Mouse (Mus musculus) MN1 (cell line): ENCODE data around the gene Espl1.

Source experiments
- DNase-seq: peaks from one replicate; pipeline ENCODE4 v3.0.0-alpha.2; 2016; ENCODE audit warnings: low spot score

The Espl1 gene

DNA sequence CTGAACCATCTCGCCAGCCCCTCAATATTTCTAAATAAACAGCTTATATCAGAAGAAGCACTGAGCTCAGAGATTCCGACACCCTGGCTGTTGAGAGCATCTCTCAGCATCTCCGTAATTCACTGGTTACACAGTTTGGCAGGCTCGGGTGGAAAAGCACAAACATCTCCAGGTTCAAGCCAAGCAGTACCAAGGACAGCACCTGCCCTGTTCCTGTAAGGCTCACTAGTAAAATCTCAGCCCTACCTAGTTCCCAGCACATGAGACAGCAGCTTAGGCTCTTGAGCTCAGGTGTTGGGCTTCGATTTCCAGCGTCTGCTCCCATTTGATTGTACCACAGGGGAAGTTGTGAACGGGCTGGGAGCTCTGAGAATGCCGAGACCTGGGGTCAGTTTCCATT is 39.2 kb downstream of the Espl1 start:
- DNase-seq, result no peak

DNA sequence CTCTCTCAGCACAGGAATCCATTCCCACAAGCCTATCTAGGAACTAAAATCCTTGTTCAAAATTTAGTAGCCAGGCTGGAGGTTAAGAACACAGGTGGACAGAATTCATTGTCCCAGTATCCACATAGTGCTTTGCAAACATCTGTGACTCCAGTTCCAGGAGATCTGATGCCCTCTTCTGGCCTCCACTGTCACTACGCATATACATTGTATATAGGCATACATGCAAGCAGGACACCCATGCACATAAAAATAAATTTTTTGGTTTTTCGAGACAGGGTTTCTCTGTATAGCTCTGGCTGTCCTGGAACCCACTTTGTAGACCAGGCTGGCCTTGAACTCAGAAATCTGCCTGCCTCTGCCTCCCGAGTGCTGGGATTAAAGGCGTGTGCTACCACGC is 39.9 kb downstream of the Espl1 start:
- peak; percentile 41 for DNase-seq

DNA sequence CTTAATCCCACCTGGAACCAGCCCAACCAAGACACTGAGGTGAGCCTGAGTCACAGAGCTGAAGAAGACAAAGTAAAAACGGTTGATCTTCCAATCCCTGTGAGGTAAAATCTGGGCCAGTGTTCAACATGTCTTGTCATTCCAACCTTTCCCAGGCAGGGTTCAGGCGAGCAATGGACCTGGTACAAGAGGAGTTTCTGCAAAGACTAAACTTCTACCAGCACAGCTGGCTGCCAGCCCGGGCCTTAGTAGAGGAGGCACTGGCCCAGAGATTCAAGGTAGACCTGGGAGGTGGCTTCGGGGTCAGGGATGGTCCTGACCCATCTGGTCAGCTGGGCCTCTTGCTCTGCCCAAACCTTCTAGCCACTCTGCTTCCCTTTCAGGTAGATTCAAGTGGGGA is 40.9 kb downstream of the Espl1 start:
- DNase-seq, result no peak

DNA sequence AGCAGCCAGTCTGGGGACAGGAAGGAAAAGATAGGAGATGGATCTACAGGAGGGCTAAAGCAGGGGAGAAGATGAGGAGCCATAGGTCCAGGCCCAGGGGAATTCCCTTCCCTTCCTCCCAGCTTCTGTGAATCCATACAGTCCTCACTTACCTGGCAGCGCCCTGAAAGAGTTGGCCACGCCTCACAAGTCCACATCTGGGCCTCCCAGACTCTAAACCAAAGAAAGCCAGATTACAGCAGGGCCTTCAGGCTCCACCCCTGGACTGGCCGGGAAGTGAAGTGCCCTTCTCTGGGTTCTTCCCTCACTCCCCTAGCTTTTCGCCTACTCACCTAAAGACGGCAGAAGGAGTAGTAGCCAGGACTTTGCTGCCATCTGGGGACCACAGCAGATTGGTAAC is 43.5 kb downstream of the Espl1 start:
- DNase-seq, result no peak

DNA sequence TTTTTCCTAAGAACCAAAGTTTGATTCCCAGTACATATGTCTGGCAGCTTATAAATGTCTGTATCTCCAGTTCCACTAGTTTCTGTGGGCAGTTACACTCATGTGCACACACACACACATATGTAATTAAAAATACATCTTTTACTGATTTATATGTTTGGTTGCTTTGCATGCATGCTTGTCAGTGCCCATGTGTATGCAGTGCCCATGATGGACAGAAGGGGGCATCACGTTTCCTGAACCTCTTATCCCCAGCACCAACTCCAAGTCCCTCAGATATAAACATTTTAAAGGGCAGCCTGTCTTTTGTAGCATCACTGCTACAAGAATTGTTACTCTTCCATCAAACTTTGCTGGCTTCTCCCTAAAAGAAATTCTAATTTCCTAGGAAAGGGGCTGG is 45.5 kb downstream of the Espl1 start:
- DNase-seq, result peak; percentile 53

DNA sequence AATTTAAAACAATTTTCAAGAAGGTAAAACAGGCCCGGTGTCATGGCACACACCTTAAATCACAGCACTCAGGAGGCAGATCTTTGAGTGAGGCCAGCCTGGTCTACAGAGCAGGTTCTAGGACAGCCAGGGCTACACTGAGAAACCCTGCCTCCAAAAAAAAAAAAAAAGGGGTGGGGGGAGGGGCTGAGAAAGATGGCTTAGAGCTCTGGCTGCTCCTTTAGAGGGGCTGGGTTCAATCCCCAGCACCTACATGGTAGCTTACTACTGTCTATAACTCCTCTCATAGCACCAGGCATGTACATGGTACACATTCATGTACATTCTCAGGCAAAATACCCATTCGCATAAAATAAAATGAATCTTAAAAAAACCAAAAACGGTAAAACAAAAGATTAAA is 48.4 kb downstream of the Espl1 start:
- DNase-seq, result no peak

DNA sequence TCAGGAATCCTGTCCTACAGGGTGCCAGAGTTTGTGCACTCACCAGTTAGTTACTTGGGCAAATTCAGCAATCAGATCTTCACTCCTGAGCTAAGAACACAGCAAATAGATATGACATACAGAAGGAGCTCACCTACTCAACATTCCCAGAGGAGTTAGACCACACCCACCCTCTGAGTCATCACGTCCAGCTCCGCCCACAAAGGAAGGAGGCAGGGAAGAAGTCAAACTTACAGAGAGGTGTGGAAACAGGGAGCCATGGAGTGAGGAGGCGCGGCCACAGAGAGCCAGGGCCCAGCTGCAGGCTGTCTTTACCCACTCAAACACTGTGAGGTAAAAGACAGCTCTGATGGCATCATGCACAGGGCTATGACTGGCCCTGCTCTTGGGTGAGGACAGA is 50.4 kb downstream of the Espl1 start:
- peak; percentile 77 for DNase-seq

DNA sequence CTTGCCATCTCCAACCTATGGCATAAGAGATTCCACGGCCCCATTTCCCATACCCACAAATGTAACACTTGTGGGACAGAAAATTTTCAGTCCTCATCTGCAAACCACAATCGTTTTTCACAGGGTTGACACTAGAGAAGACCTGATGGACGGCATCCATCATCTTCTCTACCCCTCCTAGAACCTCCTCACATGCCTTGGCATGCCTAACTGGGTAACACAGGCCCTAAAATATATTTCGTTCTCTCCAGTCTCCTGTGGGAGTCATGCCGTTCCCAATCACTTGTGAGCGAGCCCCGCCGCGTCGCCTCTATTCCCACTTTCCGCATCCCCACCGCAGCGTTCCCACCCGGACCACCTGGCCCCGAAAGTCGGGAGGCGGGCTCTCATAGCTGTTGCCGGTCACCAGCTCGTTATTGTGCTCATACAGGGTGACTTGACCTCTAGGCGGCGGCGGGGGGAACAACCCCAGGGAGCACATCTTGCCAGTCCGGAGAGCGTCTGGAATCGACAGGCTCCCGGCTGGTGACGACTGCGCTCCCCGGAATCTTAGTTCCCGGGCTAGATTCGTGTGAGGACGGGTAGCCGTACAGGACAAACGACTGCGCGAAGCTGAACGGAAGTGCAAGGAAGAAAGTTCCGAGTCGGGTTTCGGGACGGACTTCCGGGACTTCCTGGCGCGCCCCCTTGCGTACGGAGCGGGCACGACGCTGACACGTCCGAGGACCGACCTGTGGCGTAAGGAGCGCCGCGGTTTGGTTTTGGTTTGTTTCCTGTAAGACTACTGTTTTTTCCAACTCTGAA is 54.3 kb downstream of the Espl1 start, which contains the start of gene Aaas:
Aaas (minus strand) TSS at position 634 of the 804 bp plus-strand sequence.
- DNase-seq, result peak; percentile 100

DNA sequence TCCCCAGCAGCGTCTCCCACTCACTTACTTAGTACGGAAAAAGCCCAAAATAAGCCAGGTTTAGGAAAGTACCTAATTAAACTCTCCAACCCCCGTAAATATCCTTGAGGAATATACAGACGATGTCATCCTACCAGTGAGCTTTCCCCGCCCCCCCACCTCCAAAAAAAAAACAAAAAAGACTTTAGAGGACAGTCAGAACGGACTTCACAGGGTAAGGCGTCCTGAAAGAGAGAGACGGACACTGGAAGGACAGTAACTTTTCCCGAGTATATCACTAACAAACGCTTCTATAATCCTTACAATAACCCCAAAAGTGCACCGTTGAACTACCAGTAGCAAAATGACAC is 54.9 kb downstream of the Espl1 start:
- no peak for DNase-seq

DNA sequence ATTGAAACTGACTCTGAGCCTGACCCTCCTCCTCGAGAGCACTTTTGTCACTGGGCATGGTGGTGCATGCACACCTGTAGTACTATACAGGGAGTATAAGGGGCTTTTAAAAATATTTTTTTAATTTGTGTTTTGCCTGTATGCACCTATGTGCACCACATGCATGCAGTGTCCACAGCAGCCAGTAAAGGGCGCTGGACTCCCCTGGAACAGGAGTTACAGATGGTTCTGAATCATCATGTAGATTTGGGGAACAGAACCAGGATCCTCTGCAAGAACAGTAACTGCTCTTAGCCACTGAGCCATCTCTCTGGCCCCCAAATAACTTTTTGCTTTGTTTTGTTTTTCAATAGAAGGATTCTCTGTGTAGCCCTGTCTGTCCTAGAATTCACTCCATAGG is 56.1 kb downstream of the Espl1 start:
- no peak for DNase-seq

DNA sequence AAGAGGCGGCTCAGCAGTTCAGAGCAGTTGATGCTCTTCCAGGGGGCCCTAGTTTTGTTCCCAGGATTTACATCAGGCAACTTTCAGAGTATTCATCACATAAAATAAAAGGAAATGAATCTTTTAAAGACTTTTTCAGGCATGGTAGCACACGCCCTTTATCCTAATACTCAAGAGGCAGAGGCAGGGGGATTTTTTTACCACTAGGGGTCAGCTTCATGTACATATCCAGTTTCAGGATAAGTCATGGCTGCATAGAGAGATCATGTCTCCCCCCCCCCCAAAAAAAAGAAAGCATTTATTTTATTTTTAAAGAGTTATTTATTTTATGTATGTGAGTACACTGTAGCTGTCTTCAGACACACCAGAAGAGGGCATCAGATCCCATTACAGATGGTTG is 57.9 kb downstream of the Espl1 start:
- DNase-seq, result no peak

DNA sequence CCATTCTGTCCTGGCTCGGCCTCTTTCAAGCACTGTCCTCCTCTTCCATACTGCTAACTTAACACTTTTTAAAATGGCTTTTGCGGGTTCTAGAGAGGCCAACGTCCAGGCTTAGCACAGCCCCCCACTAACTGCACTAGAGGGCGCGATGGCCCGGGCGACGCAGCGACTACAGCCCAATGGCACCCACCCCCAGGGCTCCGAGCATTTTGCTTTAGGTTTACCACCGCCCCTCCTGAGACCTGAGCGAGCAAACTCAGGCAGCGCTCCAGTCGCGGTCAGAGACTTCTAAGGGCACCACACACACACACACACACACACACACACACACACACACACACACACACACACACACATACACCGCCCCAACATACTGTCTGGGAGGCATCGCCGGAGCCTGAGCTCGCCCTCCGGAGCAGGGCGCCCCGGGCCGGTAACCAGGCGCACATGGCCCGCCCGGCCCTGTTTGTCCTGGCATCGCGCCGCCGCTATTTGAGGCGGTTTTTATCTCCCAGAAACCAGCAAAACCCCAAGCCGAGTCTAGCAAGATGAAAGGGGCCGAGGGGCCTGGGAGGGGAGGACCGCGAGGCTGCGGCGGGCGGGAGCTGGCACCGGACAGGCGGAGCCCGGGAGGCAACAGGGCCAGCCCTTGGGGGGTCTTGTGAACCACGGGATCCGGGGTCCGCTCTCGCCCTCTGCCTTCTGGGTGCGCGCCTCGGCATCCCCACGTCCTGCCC is 59.2 kb downstream of the Espl1 start:
- peak; percentile 66 for DNase-seq

DNA sequence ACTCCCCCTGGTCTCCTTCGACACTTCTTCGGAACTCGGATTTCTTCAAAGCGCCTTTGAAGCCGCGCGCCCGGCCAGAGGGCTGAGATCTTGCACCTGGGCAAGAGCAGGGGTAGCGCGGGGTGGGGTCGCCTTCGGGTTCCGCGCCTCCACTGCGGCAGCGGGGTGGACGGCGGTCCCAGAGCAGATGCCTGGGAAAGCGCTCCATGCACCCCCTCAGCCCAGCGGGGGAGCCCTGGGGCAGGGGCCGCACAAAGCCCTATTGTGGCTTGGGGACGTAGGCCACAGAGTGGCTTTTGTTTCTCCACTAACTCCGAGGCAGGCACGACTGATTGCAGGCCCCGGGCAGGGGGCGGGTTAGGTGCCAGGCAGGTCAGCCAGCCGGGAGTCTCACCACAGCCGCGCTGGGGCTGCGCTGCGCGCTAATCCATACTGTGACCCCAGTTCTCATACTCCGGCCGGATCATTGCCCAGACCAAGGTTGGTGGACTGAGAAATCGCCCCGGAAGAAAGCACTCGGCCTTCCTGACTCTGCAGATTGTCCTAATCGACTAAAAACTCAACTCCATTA is 59.9 kb downstream of the Espl1 start:
- peak; percentile 45 for DNase-seq

DNA sequence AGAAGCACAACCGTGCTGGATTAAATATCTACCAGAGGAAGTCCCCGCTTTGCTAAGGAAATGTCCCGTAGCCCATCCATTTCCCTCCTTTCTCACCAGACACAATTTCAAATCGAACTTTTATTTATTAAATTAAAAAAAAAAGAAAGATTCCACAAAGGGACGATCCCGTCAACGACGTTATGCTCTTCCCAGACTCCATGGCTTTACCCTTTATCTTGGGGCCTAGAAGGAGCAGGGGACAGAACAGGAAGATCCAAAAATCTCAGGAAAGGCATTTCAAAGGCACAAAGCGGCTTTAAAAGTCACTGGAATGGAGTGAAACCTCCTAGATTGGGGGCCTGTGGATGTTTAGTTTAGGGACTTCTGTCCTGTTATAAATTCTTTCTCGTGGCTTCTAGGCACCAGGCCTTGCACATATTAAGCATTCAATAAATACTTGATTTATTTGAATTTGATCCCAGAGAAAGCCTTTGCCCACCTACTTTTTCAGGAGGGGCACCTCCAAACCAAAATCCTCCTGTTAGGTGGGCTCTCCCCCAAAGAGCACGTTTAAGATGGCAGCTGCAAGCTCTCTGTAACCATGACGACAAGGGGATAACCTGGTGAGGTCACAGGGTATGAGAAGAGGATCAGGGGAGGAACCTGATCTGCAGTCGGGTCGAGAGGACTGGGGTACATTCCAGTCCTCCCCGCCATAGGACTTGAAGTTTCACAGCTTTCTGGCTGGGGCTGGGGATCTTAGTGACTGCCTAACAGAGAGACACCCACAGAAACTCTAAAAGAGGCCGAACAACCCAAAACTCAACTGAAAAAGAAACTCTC is 60.6 kb downstream of the Espl1 start:
- DNase-seq, result no peak

DNA sequence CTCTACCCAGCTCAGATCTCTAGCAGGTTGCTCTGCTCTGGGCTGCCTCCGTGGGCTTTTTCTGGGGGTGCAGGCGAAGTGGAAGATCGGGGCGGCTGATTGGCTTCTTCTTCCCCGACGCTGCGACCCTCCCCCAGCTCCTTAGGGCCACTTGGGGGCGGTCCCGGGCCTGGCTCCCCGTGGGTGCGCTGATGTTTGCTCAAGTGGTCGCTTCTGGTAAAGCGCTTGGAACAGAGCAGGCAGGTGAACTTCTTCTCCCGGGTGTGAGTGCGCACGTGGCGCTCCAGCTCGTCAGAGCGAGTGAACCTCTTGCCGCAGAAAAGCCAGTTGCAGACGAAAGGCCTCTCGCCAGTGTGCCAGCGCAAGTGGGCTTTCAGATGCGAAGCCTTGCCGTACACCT is 62.1 kb downstream of the Espl1 start:
- DNase-seq, result no peak

DNA sequence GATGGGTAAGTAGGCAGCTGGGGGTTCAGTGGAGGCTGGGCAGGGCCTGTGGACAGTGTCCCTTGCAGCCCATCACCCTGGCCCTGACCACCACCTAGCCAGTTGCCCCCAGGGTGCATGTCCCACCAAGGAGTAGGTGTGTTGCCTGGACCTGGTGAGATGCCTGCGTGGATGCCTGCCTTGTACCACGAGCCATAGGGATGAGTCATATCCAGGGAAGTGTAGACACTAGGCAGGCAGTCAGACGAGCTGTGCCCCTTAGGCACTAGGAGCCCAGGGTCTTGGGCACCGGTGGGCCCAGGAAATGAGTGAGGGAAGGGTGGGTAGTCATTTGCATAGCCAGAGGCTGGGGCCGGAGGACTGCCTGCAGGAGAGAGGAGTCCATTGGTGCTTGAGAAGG is 62.8 kb downstream of the Espl1 start:
- DNase-seq, result no peak

DNA sequence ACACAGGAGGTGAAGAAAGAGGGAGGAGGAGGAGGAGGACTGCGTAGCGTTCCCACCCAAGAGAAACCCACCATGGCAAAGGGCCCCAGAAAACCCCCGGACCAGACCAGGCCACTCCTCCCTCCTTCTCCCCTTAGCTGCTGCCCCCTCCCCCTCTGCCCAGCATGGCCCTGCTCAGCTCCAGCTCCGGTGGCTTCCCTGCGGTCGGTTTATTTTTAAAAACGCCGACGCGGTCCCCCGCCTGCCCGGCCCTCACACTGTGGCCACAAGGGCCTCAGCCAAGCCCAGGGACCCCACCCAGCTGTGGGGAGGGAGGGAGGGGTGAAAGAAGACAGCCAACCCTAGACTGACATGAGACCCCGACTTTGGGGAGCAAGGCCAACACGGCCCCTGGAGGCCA is 66.6 kb downstream of the Espl1 start:
- DNase-seq, result no peak

DNA sequence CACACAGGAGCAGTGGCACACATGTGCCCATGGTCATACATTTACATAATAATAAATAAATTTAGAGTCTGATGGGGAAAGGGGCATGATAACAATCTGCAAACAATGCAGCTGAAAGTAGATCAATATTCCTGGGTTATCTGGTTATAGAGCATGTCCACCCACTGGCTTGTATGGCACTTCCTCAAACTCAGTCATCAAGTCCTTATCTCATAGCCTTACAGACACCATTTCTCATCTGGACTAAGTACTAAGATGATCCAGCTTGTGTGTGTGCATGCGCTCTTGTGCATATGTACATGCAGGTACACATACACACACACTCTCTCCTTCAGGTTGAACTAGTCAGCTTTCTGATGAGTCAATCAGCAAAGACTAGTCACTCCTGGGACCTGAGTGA is 68.6 kb downstream of the Espl1 start:
- no peak for DNase-seq

DNA sequence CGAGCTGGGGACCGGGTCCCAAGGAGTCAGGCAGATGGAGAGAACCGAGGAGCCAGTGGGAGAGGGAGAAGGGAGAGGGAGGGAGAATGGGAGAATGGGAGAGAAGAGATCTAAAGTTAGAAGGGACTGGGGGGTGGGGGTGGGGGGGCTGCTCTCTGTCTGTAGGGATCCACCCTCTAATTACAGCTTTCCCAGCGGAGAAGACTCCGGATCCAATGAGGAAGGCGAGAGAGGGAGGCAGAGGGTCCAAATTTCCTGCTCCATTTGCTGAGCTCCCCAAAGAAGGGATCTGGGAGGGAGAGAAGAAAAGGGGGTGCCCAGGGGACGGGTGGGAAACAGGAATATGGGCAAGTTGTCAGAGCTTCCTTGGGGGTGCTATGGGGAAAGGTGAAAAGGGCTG is 70.2 kb downstream of the Espl1 start:
- no peak for DNase-seq

DNA sequence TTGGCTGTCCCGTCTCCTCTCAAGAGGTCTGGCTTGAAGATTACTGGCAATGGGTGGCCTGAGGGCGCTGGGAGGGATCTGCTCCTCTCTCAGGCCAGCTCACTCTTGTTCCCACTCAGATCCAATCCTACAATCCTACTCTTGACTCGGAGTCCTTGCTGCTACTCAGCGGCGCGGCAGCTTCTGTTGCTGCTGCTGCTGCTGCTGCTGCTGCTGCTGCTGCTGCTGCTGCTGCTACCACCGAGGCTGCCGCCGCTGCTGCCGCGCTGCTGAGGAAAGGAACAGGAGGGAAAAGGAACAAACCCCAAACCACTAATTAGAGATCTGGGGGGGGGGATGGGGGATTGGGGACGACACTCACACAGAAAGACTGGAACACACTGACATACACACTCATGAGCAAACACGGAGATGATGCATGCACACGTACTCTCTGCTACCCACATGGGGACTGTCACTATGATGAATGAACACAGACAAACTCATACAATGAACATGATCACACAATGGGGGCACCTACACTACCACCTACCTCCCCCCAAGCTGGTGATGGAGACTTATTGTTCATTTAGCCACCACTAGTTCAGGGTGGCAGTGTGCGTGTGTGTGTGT is 70.8 kb downstream of the Espl1 start, which contains the start of gene Sp7:
Sp7 (minus strand) TSS at position 450 of the 612 bp plus-strand sequence.
- no peak for DNase-seq

DNA sequence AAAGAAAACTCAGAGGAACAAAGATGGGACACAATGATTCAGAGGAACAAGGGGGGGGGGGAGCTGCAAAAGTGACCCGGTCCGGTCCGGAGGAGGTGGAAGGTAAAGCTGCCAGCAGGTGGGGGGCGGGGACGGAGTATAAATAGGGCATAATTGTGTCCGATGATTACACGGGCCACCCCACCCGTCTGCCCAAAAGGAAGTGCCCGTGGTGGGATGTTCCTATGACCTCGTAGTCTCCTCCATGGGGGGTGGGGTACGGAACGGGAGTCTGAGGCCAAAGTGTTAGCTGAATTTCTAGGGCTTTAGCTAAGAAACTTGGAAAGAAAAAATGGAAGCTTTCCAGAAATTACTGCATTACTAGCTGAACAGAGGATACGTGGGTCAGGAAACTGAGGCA is 73.9 kb downstream of the Espl1 start:
- peak; percentile 62 for DNase-seq

DNA sequence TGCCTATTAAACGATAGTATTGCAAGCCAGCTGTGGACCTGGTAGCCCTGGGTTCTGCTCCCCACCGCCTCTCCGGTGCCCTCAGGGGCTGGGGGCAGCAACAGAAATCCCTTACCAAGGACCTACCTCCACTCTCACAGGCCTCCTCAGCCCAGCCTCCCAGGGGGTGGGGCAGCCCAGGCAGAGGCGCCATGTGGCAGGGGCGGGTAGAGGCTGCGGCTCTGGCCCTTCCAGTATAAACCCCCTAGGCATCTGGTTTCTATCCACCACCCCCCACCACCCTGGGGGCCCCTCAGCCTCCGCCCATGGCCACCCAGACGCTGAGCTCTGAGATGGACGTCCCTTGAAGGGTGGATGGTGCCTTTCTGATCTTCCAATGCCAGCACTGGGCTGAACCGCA is 74.7 kb downstream of the Espl1 start:
- DNase-seq, result peak; percentile 81
